Mouse (Mus musculus) stomach, postnatal 0 days (tissue): ENCODE measurements at regions not wholly inside any gene's neighbourhood (a gene's known extent, or its start where the extent isn't known, plus 50 kb on each side); places are given as distances from the start of the nearest gene placed in this dataset.

Experiments
- CTCF ChIP-seq: IDR thresholded peaks from 2 replicates; pipeline ENCODE4 v1.5.1; 2016; ENCODE audit warnings: antibody characterized with exemption, low read depth, mild to moderate bottlenecking, moderate library complexity
- EP300 ChIP-seq: optimal IDR thresholded peaks from 2 replicates; pipeline ENCODE3; 2016; ENCODE audit warnings: antibody characterized with exemption

DNA sequence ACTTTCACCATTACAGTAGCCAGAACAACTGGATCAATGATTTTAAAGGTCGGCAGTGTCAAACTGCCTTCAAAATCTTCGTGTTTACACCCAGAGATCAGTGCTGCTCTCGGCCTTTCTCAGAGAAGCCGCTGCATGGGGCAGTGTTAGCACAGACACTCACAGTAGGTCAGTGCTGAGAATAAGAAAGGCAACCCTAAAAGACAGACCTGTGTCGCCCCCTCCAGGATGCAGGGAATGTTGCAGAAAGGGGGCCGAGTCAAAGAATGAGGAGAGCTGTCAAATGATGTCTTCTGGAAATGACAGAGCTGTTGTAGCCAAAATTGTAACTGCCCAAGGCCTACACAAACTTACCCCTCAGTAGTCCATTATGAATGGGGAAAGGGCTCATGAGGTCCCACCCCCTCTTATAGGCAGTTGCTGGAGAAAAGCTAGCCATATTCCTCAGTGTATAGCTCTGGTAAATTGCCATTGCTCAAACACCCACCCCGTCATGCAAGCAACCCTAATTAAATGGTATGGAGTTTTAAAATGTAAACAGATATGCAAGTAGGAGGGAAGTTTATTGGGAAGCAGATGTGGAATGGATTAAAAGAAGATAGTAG lies 98.8 kb downstream of the S1pr1 start:
- TF ChIP-seq CTCF: peak; percentile 62
- no peak for TF ChIP-seq EP300
